Mouse (Mus musculus) MEL (cell line): Measurements from ENCODE around the gene Slc25a21. TPM values are rescaled to one million over a fixed set of nuclear protein-coding genes. Genes with fewer than 3 reads are reported as not detected.

ENCODE experiments used
- DNase-seq: peaks from one replicate; pipeline ENCODE4 v3.0.0; 2011; ENCODE audit warnings: low read depth, low spot score
- H3K27ac ChIP-seq: 2 replicates; pipeline ENCODE4 v1.5.1; 2012; ENCODE audit warnings: low read depth, mild to moderate bottlenecking, control low read depth, low read length, moderate library complexity; ENCODE audit not compliant: control insufficient read depth
- H3K27me3 ChIP-seq, 2 experiments: fragments of 150-350 bp in 1 of 2; sonication (generic) in 1 of 2; 2 replicates each; pipeline ENCODE4 v1.6.1; 2012; ENCODE audit warnings: low read length in 2 of 2, mild to moderate bottlenecking in 2 of 2, improper control_type of control experiment in 1 of 2, moderate library complexity in 1 of 2; ENCODE audit not compliant: insufficient read depth in 2 of 2, control insufficient read depth in 1 of 2
- H3K36me3 ChIP-seq, 2 experiments: 2 replicates each; pipeline ENCODE4 v1.6.1; 2012 to 2014; ENCODE audit warnings: low read length in 2 of 2, improper control_type of control experiment in 1 of 2, inconsistent platforms in 1 of 2, mild to moderate bottlenecking in 1 of 2; ENCODE audit not compliant: insufficient read depth in 2 of 2, control insufficient read depth in 1 of 2
- H3K4me1 ChIP-seq, 2 experiments: fragments of 150-350 bp in 1 of 2; sonication (generic) in 1 of 2; 2 replicates each; pipeline ENCODE4 v1.6.1; 2012; ENCODE audit warnings: low read length in 2 of 2, improper control_type of control experiment in 1 of 2, mild to moderate bottlenecking in 1 of 2; ENCODE audit not compliant: insufficient read depth in 2 of 2, control insufficient read depth in 1 of 2
- H3K4me3 ChIP-seq, 2 experiments: fragments of 150-350 bp in 1 of 2; sonication (generic) in 1 of 2; 2 replicates each; pipeline ENCODE4 v1.5.1; 2012; ENCODE audit warnings: low read depth in 2 of 2, low read length in 2 of 2, mild to moderate bottlenecking in 2 of 2, moderate library complexity in 2 of 2, control low read depth in 1 of 2, improper control_type of control experiment in 1 of 2; ENCODE audit not compliant: control insufficient read depth in 1 of 2, insufficient read depth in 1 of 2
- H3K79me2 ChIP-seq: 2 replicates; pipeline ENCODE4 v1.6.1; 2012; ENCODE audit warnings: mild to moderate bottlenecking, low read length, moderate library complexity; ENCODE audit not compliant: control insufficient read depth, poor library complexity, insufficient read depth
- H3K9ac ChIP-seq: 2 replicates; pipeline ENCODE4 v1.6.1; 2012; ENCODE audit warnings: low read depth, mild to moderate bottlenecking, control low read depth, low read length, moderate library complexity; ENCODE audit not compliant: control insufficient read depth, poor library complexity, severe bottlenecking
- H3K9me3 ChIP-seq: fragments of 150-350 bp; sonication (generic); replicated peaks from 2 replicates; pipeline ENCODE4 v1.6.1; 2012; ENCODE audit warnings: mild to moderate bottlenecking, low read length, improper control_type of control experiment, moderate library complexity; ENCODE audit not compliant: insufficient read depth
- BHLHE40 ChIP-seq: IDR thresholded peaks from 2 replicates; pipeline ENCODE4 v1.6.1; 2012; ENCODE audit warnings: low read depth, mild to moderate bottlenecking, inconsistent platforms, low read length, improper control_type of control experiment, borderline replicate concordance
- CHD2 ChIP-seq: IDR thresholded peaks from 2 replicates; pipeline ENCODE4 v1.6.1; 2011; ENCODE audit warnings: low read length, improper control_type of control experiment
- E2F4 ChIP-seq: IDR thresholded peaks from 2 replicates; pipeline ENCODE4 v1.6.1; 2011; ENCODE audit warnings: low read depth, low read length, improper control_type of control experiment, borderline replicate concordance
- ETS1 ChIP-seq: IDR thresholded peaks from 2 replicates; pipeline ENCODE4 v1.6.1; 2012; ENCODE audit warnings: low read depth, mild to moderate bottlenecking, inconsistent platforms, low read length, improper control_type of control experiment, moderate library complexity
- JUND ChIP-seq: IDR thresholded peaks from 2 replicates; pipeline ENCODE4 v1.6.1; 2011; ENCODE audit warnings: low read depth, mild to moderate bottlenecking, improper control_type of control experiment, low read length
- MAX ChIP-seq: IDR thresholded peaks from 2 replicates; pipeline ENCODE4 v1.6.1; 2011; ENCODE audit warnings: low read length, improper control_type of control experiment
- MAZ ChIP-seq: IDR thresholded peaks from 2 replicates; pipeline ENCODE4 v1.6.1; 2012; ENCODE audit warnings: low read depth, mild to moderate bottlenecking, inconsistent platforms, low read length, improper control_type of control experiment
- MXI1 ChIP-seq: IDR thresholded peaks from 2 replicates; pipeline ENCODE4 v1.6.1; 2011; ENCODE audit warnings: mild to moderate bottlenecking, low read depth, low read length, improper control_type of control experiment
- NELFE ChIP-seq: IDR thresholded peaks from 2 replicates; pipeline ENCODE4 v1.6.1; 2011; ENCODE audit warnings: low read depth, low read length, improper control_type of control experiment
- POLR2A ChIP-seq, 2 experiments: IDR thresholded peaks; 2 replicates each; pipeline ENCODE4 v1.6.1; 2011 to 2012; ENCODE audit warnings: low read length in 2 of 2, mild to moderate bottlenecking in 2 of 2, control low read depth in 1 of 2, improper control_type of control experiment in 1 of 2, low read depth in 1 of 2, moderate library complexity in 1 of 2; ENCODE audit not compliant: control insufficient read depth in 1 of 2, insufficient read depth in 1 of 2, poor library complexity in 1 of 2
- RCOR1 ChIP-seq: IDR thresholded peaks from 2 replicates; pipeline ENCODE4 v1.6.1; 2012; ENCODE audit warnings: low read depth, mild to moderate bottlenecking, inconsistent platforms, low read length, improper control_type of control experiment
- SIN3A ChIP-seq: IDR thresholded peaks from 2 replicates; pipeline ENCODE4 v1.6.1; 2012; ENCODE audit warnings: low read length, improper control_type of control experiment, inconsistent platforms
- SMC3 ChIP-seq: IDR thresholded peaks from 2 replicates; pipeline ENCODE4 v1.6.1; 2011; ENCODE audit warnings: low read depth, low read length, improper control_type of control experiment
- TAL1 ChIP-seq: IDR thresholded peaks from 2 replicates; pipeline ENCODE4 v1.6.1; 2012; ENCODE audit warnings: mild to moderate bottlenecking, inconsistent platforms, low read length, moderate library complexity, mixed read lengths
- USF1 ChIP-seq: IDR thresholded peaks from 2 replicates; pipeline ENCODE4 v1.6.1; 2014; ENCODE audit warnings: low read depth, mild to moderate bottlenecking, inconsistent platforms, low read length, improper control_type of control experiment, moderate library complexity
- USF2 ChIP-seq, 2 experiments: IDR thresholded peaks; 2 replicates each; pipeline ENCODE4 v1.6.1; 2011 to 2012; ENCODE audit warnings: improper control_type of control experiment in 2 of 2, low read length in 2 of 2, borderline replicate concordance in 1 of 2, inconsistent platforms in 1 of 2, low read depth in 1 of 2, mild to moderate bottlenecking in 1 of 2; ENCODE audit not compliant: insufficient read depth in 1 of 2
- ZC3H11A ChIP-seq: IDR thresholded peaks from 2 replicates; pipeline ENCODE4 v1.6.1; 2012; ENCODE audit warnings: low read depth, mild to moderate bottlenecking, inconsistent platforms, low read length, improper control_type of control experiment
- ZKSCAN1 ChIP-seq: IDR thresholded peaks from 2 replicates; pipeline ENCODE4 v1.6.1; 2012; ENCODE audit warnings: low read depth, mild to moderate bottlenecking, inconsistent platforms, low read length, improper control_type of control experiment, moderate library complexity
- ZMIZ1 ChIP-seq: IDR thresholded peaks from 2 replicates; pipeline ENCODE4 v1.6.1; 2012; ENCODE audit warnings: low read depth, mild to moderate bottlenecking, inconsistent platforms, low read length, improper control_type of control experiment, moderate library complexity
- ZNF384 ChIP-seq: IDR thresholded peaks from 2 replicates; pipeline ENCODE4 v1.6.1; 2012; ENCODE audit warnings: low read depth, mild to moderate bottlenecking, inconsistent platforms, low read length, improper control_type of control experiment
- polyA plus RNA-seq, 2 experiments: library from polyadenylated mRNA; stranded (reverse) in 1 of 2; unstranded in 1 of 2; fragments of >175 nt in 1 of 2; fragments of >200 nt in 1 of 2; gene quantifications; 2 replicates each; pipeline versions ENCODE4 v1.2.1 to v1.2.4; 2012; ENCODE audit warnings: low replicate concordance in 2 of 2, low read depth in 1 of 2; ENCODE audit not compliant: insufficient read length in 2 of 2, insufficient read depth in 1 of 2, missing spikeins in 1 of 2
- total RNA-seq: library from RNA; depleted of rRNA; stranded (reverse); fragments of 300-350 nt; gene quantifications from 2 replicates; pipeline ENCODE4 v1.2.3, GENCODE M21; 2012

Gene Slc25a21
- total and polyA plus RNA-seq, 3 experiments, result 14.7 to 18.3 TPM; not detected in 1

DNA sequence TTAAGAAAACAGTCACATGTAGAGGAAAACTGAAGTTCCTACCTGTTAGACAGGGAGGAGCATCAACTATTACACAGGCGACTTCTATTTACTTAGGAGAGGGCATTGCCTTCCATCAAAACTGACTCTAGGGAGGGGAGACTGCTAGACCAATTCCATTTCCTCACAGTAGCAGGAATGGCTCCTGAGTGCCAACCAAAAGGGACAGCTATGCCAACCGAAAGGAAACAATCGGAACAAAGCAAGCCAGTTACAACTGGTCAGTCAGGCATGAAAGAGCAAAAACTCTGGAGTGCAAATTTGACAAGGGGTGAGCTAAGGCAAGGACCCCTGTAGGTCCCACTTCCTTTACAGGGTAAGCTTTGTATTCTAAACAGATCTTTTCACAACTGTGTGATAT lies 319.5 kb downstream of the Slc25a21 start:
- Histone ChIP-seq H3K9me3 (no peaks in the 10 kb centered on the region), H3K27me3 (no peaks in the 10 kb centered on the region), H3K4me3 (no peak overlapping the region), H3K27ac (no peak overlapping the region), H3K79me2 (no peaks in the 10 kb centered on the region), H3K36me3 (no peaks in the 10 kb centered on the region), H3K4me1 (no peaks in the 10 kb centered on the region), H3K9ac (no peak overlapping the region)
- TF ChIP-seq E2F4 (no peak), JUND (no peak), ETS1 (no peak), ZKSCAN1 (no peak), MAZ (no peak), ZC3H11A (no peak)
- no peak for DNase-seq

DNA sequence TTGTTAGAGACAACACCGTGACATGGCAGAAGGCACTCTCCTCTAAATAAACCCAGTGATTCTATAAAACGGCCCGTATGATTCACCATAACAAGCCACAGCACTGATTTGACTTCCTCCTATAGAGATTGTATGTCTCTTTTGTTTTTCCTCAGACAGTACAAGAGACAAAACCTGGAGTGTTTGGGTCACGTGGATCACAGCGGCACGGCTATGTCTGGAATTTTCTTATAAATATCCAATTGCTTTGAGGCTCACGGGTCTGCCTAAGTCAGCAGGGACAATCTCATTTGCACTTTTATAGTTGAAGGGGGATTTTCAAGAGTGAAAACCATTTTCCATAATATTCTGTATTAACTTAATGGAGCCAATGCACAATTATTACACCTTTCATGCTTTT lies 320.7 kb downstream of the Slc25a21 start:
- Histone ChIP-seq H3K4me1 (peaks cover 2 to 7% of the 10 kb centered on the region in 2 experiments; a peak in 3 of 4 replicates), H3K27me3 (no peaks in the 10 kb centered on the region), H3K4me3 (no peak overlapping the region), H3K79me2 (no peaks in the 10 kb centered on the region), H3K9ac (no peak overlapping the region), H3K9me3 (no peaks in the 10 kb centered on the region), H3K36me3 (peaks cover 0 to 3% of the 10 kb centered on the region in 2 experiments; a peak in 2 of 4 replicates), H3K27ac (no peak overlapping the region)
- no peak for TF ChIP-seq USF2 (IDR thresholded peaks at IDR 0.05; ENCODE audit: borderline replicate concordance in 1 of 2, insufficient read depth in 1 of 2, low read depth in 1 of 2, low read length in 2 of 2)
- DNase-seq, result no peak

DNA sequence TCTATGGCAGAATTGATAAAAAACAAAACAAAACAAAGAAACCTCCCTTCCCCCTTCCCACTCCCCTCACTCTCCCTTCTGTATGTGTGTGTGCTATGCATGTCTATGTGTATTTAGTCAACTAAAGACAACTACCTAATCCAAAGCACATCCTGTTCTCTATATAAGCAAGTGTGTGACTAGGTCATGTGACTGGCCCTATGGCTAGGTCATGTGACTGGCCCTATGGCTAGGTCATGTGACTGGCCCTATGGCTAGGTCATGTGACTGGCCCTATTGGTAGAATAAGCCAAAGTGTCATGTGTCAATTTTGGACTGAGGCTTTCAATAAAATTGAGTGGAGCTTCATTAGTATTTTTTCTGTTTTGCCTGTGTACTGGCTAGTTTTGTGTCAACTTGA lies 324.1 kb downstream of the Slc25a21 start:
- Histone ChIP-seq H3K9ac (no peak overlapping the region), H3K9me3 (no peaks in the 10 kb centered on the region), H3K4me3 (no peak overlapping the region), H3K27me3 (no peaks in the 10 kb centered on the region), H3K27ac (no peak overlapping the region), H3K36me3 (peaks cover 0 to 17% of the 10 kb centered on the region in 2 experiments; a peak in 2 of 4 replicates), H3K4me1 (peaks cover 14 to 15% of the 10 kb centered on the region in 2 experiments), H3K79me2 (no peaks in the 10 kb centered on the region)
- DNase-seq, result no peak
- TF ChIP-seq SMC3 (no peak), ZNF384 (no peak), POLR2A (IDR thresholded peaks at IDR 0.05; ENCODE audit: control insufficient read depth in 1 of 2, insufficient read depth in 1 of 2, low read depth in 1 of 2, low read length in 2 of 2, poor library complexity in 1 of 2) (no peak), MXI1 (no peak), NELFE (no peak), USF1 (peak; percentile 84), RCOR1 (no peak), USF2 (IDR thresholded peaks at IDR 0.05; ENCODE audit: borderline replicate concordance in 1 of 2, insufficient read depth in 1 of 2, low read depth in 1 of 2, low read length in 2 of 2) (peak in 1 of 2 experiments; percentile 66; a peak in 2 of 4 replicates), BHLHE40 (no peak), E2F4 (no peak), MAX (no peak), TAL1 (no peak), ZMIZ1 (no peak), SIN3A (no peak), CHD2 (no peak)
